Mouse (Mus musculus) frontal cortex, postnatal 36 days (tissue): ENCODE data around the gene Spg7.

Source experiments
- DNase-seq, 2 experiments: peaks; one replicate each; pipeline ENCODE4 v3.0.0; 2022; ENCODE audit warnings: low spot score in 2 of 2

Spg7 gene

GRCm38 (mm10) chr8:123131041-123131440 is 68.3 kb downstream of the Spg7 start:
- DNase-seq: no peak

GRCm38 (mm10) chr8:123132953-123133352 is 70.2 kb downstream of the Spg7 start:
- no peak for DNase-seq

- no peak for DNase-seq
These were observed 71.5 kb downstream of the Spg7 start for GRCm38 (mm10) chr8:123134149-123134713.

GRCm38 (mm10) chr8:123135406-123135805 is 72.7 kb downstream of the Spg7 start:
- peak in 1 of 2 experiments; percentile 23 for DNase-seq

GRCm38 (mm10) chr8:123135806-123136205 is 73.1 kb downstream of the Spg7 start:
- no peak for DNase-seq

- no peak for DNase-seq
These were observed 73.5 kb downstream of the Spg7 start for GRCm38 (mm10) chr8:123136287-123136686.

GRCm38 (mm10) chr8:123137645-123138077 is 74.9 kb downstream of the Spg7 start:
- DNase-seq: peak; percentile 43 to 67

GRCm38 (mm10) chr8:123138741-123139140 is 76.0 kb downstream of the Spg7 start:
- no peak for DNase-seq

GRCm38 (mm10) chr8:123141741-123142462 is 79.2 kb downstream of the Spg7 start:
- DNase-seq: peak; percentile 65 to 78

- DNase-seq: no peak
These were observed 82.5 kb downstream of the Spg7 start for GRCm38 (mm10) chr8:123145279-123145678.

GRCm38 (mm10) chr8:123146390-123146789 is 83.6 kb downstream of the Spg7 start:
- peak; percentile 11 to 30 for DNase-seq
